Mouse (Mus musculus) c-Kit-positive CD71-positive TER-119-negative erythroid progenitor cells, embryonic 14.5 days (primary cell): ENCODE results near the gene Lsm3.

Experiments
- DNase-seq: peaks from one replicate; pipeline ENCODE4 v3.0.0-alpha.2; 2013; ENCODE audit warnings: low read depth

The Lsm3 gene

GRCm38 (mm10) chr6:91510211-91510610 lies 5.5 kb upstream of the Lsm3 start:
- DNase-seq = no peak

- no peak for DNase-seq
Measured at GRCm38 (mm10) chr6:91514135-91514534, 1.6 kb upstream of the Lsm3 start.

GRCm38 (mm10) chr6:91514737-91515362 lies 878 bp upstream of the Lsm3 start:
- DNase-seq = peak; percentile 13

GRCm38 (mm10) chr6:91518454-91519020 lies 2.8 kb downstream of the Lsm3 start:
- no peak for DNase-seq

- no peak for DNase-seq
Measured at GRCm38 (mm10) chr6:91522816-91523215, 7.1 kb downstream of the Lsm3 start.

GRCm38 (mm10) chr6:91525544-91525943 lies 9.8 kb downstream of the Lsm3 start:
- DNase-seq = no peak

- DNase-seq = peak; percentile 14
Measured at GRCm38 (mm10) chr6:91527227-91527860, 11.6 kb downstream of the Lsm3 start.

GRCm38 (mm10) chr6:91528265-91528664 lies 12.5 kb downstream of the Lsm3 start:
- no peak for DNase-seq

GRCm38 (mm10) chr6:91530673-91531072 lies 14.9 kb downstream of the Lsm3 start:
- no peak for DNase-seq

- DNase-seq = no peak
Measured at GRCm38 (mm10) chr6:91531276-91531675, 15.5 kb downstream of the Lsm3 start.

GRCm38 (mm10) chr6:91532661-91533060 lies 16.9 kb downstream of the Lsm3 start:
- no peak for DNase-seq

- DNase-seq = no peak
Measured at GRCm38 (mm10) chr6:91533359-91533758, 17.6 kb downstream of the Lsm3 start.

GRCm38 (mm10) chr6:91533771-91534170 lies 18.0 kb downstream of the Lsm3 start:
- no peak for DNase-seq

GRCm38 (mm10) chr6:91534268-91534667 lies 18.5 kb downstream of the Lsm3 start:
- no peak for DNase-seq

- no peak for DNase-seq
Measured at GRCm38 (mm10) chr6:91535231-91535630, 19.5 kb downstream of the Lsm3 start.

GRCm38 (mm10) chr6:91536047-91536765 lies 20.5 kb downstream of the Lsm3 start:
- no peak for DNase-seq

GRCm38 (mm10) chr6:91541276-91541675 lies 25.5 kb downstream of the Lsm3 start:
- DNase-seq = no peak

GRCm38 (mm10) chr6:91543056-91543455 lies 27.3 kb downstream of the Lsm3 start:
- DNase-seq = no peak

- no peak for DNase-seq
Measured at GRCm38 (mm10) chr6:91546241-91546884, 30.6 kb downstream of the Lsm3 start.

GRCm38 (mm10) chr6:91547313-91547712 lies 31.6 kb downstream of the Lsm3 start:
- no peak for DNase-seq

- DNase-seq = no peak
Measured at GRCm38 (mm10) chr6:91549621-91550020, 33.9 kb downstream of the Lsm3 start.

- DNase-seq = no peak
Measured at GRCm38 (mm10) chr6:91551671-91552070, 35.9 kb downstream of the Lsm3 start.
